Mouse (Mus musculus) erythroblast, embryonic 14.5 days (primary cell): ENCODE data around the gene Sel1l3. TPM values are rescaled to one million over a fixed set of nuclear protein-coding genes. Genes with fewer than 3 reads are reported as not detected.

ENCODE experiments used
- H3K27me3 ChIP-seq: 2 replicates; pipeline ENCODE4 v1.6.1; 2012; ENCODE audit warnings: inconsistent platforms; ENCODE audit not compliant: control insufficient read depth
- H3K36me3 ChIP-seq: 2 replicates; pipeline ENCODE4 v1.6.1; 2012; ENCODE audit warnings: mild to moderate bottlenecking, inconsistent platforms; ENCODE audit not compliant: control insufficient read depth
- H3K4me1 ChIP-seq: 2 replicates; pipeline ENCODE4 v1.6.1; 2012; ENCODE audit warnings: inconsistent platforms; ENCODE audit not compliant: control insufficient read depth
- H3K4me3 ChIP-seq: replicated peaks from 2 replicates; pipeline ENCODE3; 2012; ENCODE audit warnings: moderate library complexity, mild to moderate bottlenecking, inconsistent platforms
- H3K9me3 ChIP-seq: 2 replicates; pipeline ENCODE4 v1.6.1; 2012; ENCODE audit warnings: low read length, inconsistent platforms, mixed read lengths; ENCODE audit not compliant: control insufficient read depth
- GATA1 ChIP-seq: IDR thresholded peaks from 2 replicates; pipeline ENCODE4 v1.6.1; 2012; ENCODE audit warnings: low read length, inconsistent platforms, mixed read lengths
- TAL1 ChIP-seq: IDR thresholded peaks from 3 replicates; pipeline ENCODE4 v1.6.1; 2012; ENCODE audit warnings: low read length, inconsistent platforms, mixed read lengths
- polyA plus RNA-seq: library from polyadenylated mRNA; stranded (reverse); fragments of >175 nt; gene quantifications from 2 replicates; pipeline ENCODE4 v1.2.3, GENCODE M21; 2012

The Sel1l3 gene
- not detected in 2 replicates for polyA plus RNA-seq

DNA sequence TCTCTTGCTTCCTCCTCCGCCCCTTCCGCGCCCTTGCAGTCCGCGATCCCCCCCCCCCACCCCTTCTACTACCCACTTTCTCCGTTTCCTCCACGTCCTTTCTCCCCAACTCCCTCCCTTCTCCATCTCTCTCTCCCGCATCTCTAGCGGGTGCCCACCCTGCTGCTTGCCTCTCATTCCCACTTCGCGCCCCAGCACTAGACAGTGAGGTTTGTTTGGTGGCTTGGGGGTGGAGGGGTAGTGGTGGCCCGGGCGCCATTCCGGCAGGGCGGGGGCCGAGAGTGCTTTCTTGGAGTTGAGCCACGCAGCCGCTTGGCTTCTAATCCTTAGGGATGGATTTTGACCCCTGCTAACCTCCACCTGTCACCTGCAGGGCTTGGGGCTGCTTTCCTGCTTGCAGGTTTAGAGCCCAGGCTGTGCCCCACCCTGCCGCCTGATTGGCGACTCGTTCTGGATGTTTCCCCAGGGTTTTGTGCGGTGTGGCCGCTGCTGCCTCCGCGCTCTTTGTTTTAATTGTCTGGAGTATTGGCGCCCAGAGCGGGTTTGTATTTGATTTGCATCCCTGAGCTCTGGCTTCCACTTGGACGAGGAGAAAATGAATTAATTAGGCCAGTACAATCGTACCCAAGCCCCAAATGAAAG, at the start of gene Sel1l3:
TSS of gene Sel1l3 (minus strand) at position 217 of the 642 bp plus-strand sequence.
- H3K4me1 ChIP-seq: no peaks in the 10 kb centered on the region
- H3K4me3 ChIP-seq: no peak within 1 kb of the TSS
- TF ChIP-seq TAL1 (no peak), GATA1 (no peak)
- H3K27me3 ChIP-seq: peaks cover 53% of the 10 kb centered on the region
- no peaks in the 10 kb centered on the region for H3K36me3 ChIP-seq
- H3K9me3 ChIP-seq: no peaks in the 10 kb centered on the region

- H3K9me3 ChIP-seq: no peaks in the 10 kb centered on the region
- TF ChIP-seq TAL1 (no peak), GATA1 (no peak)
- H3K4me3 ChIP-seq: no peak overlapping the region
- H3K4me1 ChIP-seq: peaks cover 5% of the 10 kb centered on the region
- no peaks in the 10 kb centered on the region for H3K36me3 ChIP-seq
- peaks cover 30% of the 10 kb centered on the region for H3K27me3 ChIP-seq
Measured at GRCm38 (mm10) chr5:53261999-53262398, 48.3 kb upstream of the Sel1l3 start.

DNA sequence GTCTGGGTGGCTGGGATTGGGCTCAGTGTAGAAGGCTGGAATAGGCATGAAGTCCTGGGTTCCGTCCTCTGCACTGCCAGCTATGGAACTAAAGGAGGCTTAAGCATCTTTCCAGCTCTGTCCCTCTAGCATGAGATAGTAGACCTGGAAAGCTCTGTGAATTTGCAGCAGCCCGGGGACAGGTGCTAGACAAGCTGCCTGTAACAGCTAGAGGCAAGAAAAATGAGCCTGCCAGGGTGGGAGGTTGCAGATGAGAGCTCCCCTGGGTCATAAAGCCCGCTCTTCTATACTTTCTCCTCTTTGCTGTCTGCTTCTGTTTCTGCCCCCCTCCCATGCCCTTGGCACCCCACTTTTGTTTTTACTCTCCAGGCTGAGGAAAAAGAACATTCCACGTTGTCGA, 46.2 kb upstream of the Sel1l3 start:
- H3K9me3 ChIP-seq: no peaks in the 10 kb centered on the region
- H3K27me3 ChIP-seq: peaks cover 38% of the 10 kb centered on the region
- no peaks in the 10 kb centered on the region for H3K36me3 ChIP-seq
- H3K4me3 ChIP-seq: no peak overlapping the region
- TF ChIP-seq GATA1 (no peak), TAL1 (no peak)
- H3K4me1 ChIP-seq: no peaks in the 10 kb centered on the region

DNA sequence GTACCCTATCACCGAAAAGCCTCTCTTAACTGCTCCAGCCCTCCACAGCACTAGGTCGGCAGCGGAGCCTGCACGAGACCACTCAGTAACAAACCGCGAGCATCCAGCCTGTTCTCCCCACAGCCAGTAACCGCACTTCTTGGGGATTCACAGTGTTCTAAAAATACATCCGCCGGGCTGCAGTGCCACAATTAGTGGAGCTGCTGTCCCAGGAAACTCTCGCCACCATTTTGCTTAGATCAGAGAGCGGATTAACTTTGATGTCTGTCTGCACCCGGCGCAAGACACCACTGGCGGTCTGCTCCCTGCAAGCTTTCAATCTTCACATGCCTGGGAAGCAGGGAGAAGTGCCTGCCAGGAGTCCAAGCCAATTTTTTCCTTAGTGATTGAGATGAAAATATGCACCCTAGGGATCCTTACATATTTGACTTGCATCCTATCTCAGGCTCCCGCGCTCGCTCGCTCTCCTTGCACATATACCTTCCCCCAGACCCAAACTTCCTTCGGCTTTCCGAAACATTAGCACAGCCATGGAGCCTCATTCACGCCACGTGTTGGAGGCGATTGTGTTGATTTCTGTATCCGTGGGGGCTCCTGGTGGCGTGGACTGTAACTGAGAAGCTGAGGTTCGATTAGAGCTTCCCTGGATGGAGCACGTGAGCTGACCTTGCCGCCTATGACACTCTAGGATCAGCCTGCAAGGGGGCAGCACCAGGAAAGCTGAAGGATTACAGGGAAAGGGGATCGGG, 44.5 kb upstream of the Sel1l3 start:
- no peaks in the 10 kb centered on the region for H3K9me3 ChIP-seq
- H3K36me3 ChIP-seq: no peaks in the 10 kb centered on the region
- H3K27me3 ChIP-seq: peaks cover 38% of the 10 kb centered on the region
- TF ChIP-seq TAL1 (no peak), GATA1 (no peak)
- H3K4me3 ChIP-seq: no peak overlapping the region
- H3K4me1 ChIP-seq: no peaks in the 10 kb centered on the region

DNA sequence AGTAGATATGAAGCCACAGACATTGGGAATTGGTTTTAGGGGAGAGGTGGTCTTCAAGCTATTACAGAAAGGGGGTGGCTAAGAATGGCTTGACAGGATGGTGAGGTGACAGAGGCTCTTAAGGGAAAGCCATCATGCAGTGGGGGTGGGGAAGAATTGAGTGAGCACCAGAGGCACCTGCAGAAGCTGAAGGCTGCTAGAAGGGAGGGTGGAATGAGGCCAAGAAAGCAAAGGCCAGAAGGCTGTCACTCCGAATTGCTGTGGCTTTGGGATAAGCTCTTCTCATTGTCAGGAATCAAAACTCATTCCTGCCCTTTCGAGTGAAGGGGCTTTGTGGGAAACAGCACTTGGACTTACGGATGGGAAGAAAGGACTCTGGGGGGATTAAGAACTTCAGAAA, 41.1 kb upstream of the Sel1l3 start:
- H3K36me3 ChIP-seq: no peaks in the 10 kb centered on the region
- H3K4me3 ChIP-seq: no peak overlapping the region
- no peaks in the 10 kb centered on the region for H3K9me3 ChIP-seq
- TF ChIP-seq TAL1: no peak
- TF ChIP-seq GATA1: no peak
- no peaks in the 10 kb centered on the region for H3K4me1 ChIP-seq
- H3K27me3 ChIP-seq: peaks cover 32% of the 10 kb centered on the region

DNA sequence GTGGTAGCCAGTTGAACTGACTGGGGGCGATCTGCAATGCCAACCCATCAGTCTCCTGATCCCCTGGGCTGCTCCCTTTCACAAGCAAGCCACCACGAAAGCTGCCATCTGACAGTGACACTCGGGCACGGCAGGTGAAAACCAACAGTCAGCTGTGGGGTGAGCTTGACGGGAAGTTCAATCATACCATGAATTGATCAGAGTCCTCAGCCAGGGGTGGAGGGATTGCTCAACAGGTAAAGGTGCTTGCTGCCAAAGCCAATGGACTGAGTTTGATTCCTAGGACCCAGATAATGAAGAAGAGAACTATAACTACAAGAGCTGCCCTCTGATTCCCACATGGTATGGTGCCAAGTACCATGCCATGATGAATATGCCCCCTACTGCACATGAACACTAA, 40.4 kb upstream of the Sel1l3 start:
- Histone ChIP-seq H3K4me3 (no peak overlapping the region), H3K4me1 (no peaks in the 10 kb centered on the region), H3K27me3 (peaks cover 29% of the 10 kb centered on the region), H3K36me3 (no peaks in the 10 kb centered on the region), H3K9me3 (no peaks in the 10 kb centered on the region)
- TF ChIP-seq GATA1: no peak
- TF ChIP-seq TAL1: no peak

GRCm38 (mm10) chr5:53249431-53250061, 35.8 kb upstream of the Sel1l3 start:
- TF ChIP-seq GATA1: no peak
- no peak for TF ChIP-seq TAL1
- no peaks in the 10 kb centered on the region for H3K36me3 ChIP-seq
- no peak overlapping the region for H3K4me3 ChIP-seq
- H3K27me3 ChIP-seq: no peaks in the 10 kb centered on the region
- H3K9me3 ChIP-seq: no peaks in the 10 kb centered on the region
- no peaks in the 10 kb centered on the region for H3K4me1 ChIP-seq

- no peak overlapping the region for H3K4me3 ChIP-seq
- H3K36me3 ChIP-seq: no peaks in the 10 kb centered on the region
- TF ChIP-seq GATA1 (no peak), TAL1 (no peak)
- H3K4me1 ChIP-seq: no peaks in the 10 kb centered on the region
- H3K27me3 ChIP-seq: no peaks in the 10 kb centered on the region
- no peaks in the 10 kb centered on the region for H3K9me3 ChIP-seq
Measured at GRCm38 (mm10) chr5:53248499-53248898, 34.8 kb upstream of the Sel1l3 start.

DNA sequence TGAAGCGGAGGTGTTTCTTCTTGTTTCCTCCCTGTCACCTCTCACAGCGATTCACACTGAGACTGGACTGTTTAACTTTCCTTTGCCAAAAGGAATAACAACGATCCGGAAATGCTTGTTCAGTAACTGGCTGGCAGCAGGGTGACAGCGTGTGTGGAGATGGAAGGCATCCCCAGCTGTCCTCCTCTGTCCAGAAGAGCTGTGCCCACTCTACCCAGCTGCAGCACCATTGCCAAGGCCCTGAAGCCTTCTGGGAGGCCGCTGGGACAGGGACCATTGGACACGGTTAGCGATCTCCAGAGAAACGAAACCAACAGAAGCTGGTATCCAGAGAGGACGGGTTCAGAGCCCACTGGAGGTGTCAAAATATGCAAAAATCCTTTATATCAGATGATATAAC, 30.2 kb upstream of the Sel1l3 start:
- Histone ChIP-seq H3K4me1 (no peaks in the 10 kb centered on the region), H3K36me3 (no peaks in the 10 kb centered on the region), H3K27me3 (no peaks in the 10 kb centered on the region), H3K9me3 (no peaks in the 10 kb centered on the region), H3K4me3 (no peak overlapping the region)
- no peak for TF ChIP-seq TAL1
- no peak for TF ChIP-seq GATA1
